Mouse (Mus musculus) fat pad, adult 2 months (tissue): ENCODE results near the gene E130309D02Rik.
A peak's percentile ranks its signal among the peaks of the same experiment; 100 is the strongest.

Experiments used
- DNase-seq: peaks from one replicate; pipeline ENCODE4 v3.0.0-alpha.2; 2011; ENCODE audit warnings: low read depth, low spot score; ENCODE audit errors: extremely low read depth

E130309D02Rik gene

DNA sequence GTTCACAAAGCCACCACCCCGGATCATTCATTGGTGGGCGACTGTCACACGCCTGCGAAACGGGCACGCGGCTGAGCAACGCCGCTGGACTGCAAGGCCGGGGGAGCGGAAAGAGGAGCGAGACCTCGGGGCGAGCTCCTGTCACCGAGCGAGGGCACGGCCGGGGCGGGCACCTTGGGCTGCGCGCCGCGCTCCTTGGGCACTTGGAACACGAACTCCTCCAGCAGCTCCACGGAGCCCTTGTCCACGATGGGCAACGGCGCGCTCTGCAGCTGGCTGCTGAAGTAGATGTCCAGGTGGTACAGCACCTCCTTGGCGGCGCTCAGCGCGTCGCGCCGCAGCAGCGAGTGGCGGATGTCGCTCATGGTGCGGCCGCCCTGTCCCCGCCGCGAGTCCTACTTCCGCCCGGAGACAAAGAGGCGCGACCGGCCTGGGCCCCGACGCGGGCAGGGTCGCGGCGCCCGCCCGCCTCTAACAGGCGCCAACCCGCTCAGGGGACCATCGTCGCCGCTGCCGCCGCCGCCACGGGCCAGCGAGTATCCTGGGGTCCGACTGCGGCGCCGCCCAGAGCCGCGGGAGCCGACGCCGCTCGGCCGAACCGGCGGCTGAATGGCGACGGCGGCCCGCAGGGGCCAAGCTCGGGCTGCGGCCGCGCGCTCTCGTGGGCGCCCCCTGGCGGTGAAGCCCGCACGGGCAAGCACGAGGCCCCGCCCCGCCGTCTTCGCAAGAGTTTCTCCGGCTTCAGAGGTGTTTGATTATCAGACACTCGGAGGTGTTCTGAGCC, at the start of gene E130309D02Rik:
E130309D02Rik (minus strand) TSS at position 631 of the 784 bp plus-strand sequence.
- DNase-seq = no peak

GRCm38 (mm10) chr5:143363678-143364615, 48.8 kb upstream of the E130309D02Rik start:
- no peak for DNase-seq

GRCm38 (mm10) chr5:143361428-143361827, 46.3 kb upstream of the E130309D02Rik start:
- no peak for DNase-seq

DNA sequence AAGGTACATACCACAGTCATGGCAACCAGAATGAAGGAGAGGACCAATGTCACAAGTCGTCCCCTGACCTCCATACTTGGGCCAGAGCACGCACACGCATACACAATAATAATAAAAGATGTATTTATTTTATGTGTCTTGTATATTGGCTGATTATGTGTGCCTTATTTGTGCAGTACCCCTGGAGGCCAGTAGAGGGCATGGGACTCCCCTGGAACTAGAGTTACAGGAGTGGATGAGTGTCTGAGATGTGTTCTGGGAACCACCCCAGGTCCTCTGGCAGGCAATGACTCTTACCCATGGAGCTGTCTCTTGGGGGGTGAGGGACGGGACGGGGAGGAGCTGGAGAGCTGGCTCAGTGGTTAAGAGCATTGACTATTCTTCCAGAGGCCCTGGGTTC, 44.8 kb upstream of the E130309D02Rik start:
- DNase-seq = no peak

DNA sequence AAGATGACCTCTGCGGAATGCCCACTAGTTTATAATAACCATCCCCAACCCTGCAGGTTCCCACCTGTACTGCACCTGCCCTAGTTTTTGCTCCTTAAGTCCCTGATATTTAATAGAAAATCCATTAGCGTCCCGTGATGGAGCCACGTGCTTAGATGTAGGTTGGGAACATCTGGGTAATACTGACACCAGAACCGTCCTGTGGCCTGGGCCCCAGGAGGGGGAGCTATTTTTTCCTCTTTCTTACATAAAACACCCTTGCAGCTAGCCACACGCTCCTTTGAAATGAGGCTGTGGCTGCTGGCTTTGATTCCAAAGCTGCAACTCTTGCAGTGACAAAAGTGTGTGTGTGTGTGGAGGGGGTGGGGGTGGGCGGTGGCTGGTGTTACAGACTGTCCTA, 44.1 kb upstream of the E130309D02Rik start:
- no peak for DNase-seq

- DNase-seq = no peak
Observed at GRCm38 (mm10) chr5:143357564-143357963, 42.4 kb upstream of the E130309D02Rik start.

DNA sequence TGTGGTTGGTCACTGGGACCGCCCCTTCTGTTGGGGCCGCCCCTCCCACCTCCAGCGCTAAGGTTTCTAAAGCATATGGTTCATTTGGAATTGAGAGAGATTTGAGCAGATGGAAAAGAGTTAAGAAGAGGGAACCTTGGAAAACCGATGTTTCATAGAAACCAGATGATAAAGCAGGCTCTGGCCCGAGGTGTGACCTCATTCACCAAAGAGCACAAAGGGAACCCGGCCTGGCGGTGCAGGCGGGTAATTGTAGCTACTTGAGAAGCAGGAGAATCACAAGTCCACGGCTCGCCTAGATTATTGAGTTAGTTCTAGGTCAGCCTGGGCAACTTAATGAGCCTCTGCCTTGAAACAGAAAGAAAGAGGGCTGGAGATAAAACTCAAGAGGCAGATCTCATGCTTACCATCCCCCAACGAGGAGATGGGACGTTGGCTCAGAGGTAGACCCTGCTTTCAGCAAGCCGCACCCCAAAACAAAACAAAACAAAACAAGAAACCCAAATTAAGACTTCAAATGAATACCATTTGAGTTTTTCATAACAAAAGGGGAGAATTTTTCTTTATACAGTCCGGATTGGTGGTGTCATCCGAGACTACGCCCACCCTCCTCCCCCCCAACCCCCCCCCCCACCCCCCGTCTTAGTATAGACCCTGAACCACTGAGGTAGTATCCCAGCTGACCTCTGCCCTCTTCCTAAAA, 41.7 kb upstream of the E130309D02Rik start, which contains the start of gene Grid2ip:
Grid2ip (plus strand) TSS at position 653 of the 703 bp plus-strand sequence.
- no peak for DNase-seq

- no peak for DNase-seq
Observed at GRCm38 (mm10) chr5:143356017-143356416, 40.9 kb upstream of the E130309D02Rik start.

- no peak for DNase-seq
Observed at GRCm38 (mm10) chr5:143346367-143346766, 31.2 kb upstream of the E130309D02Rik start.

- no peak for DNase-seq
Observed at GRCm38 (mm10) chr5:143339603-143340002, 24.4 kb upstream of the E130309D02Rik start.

GRCm38 (mm10) chr5:143336559-143336958, 21.4 kb upstream of the E130309D02Rik start:
- no peak for DNase-seq

- no peak for DNase-seq
Observed at GRCm38 (mm10) chr5:143335089-143335460, 19.9 kb upstream of the E130309D02Rik start.

DNA sequence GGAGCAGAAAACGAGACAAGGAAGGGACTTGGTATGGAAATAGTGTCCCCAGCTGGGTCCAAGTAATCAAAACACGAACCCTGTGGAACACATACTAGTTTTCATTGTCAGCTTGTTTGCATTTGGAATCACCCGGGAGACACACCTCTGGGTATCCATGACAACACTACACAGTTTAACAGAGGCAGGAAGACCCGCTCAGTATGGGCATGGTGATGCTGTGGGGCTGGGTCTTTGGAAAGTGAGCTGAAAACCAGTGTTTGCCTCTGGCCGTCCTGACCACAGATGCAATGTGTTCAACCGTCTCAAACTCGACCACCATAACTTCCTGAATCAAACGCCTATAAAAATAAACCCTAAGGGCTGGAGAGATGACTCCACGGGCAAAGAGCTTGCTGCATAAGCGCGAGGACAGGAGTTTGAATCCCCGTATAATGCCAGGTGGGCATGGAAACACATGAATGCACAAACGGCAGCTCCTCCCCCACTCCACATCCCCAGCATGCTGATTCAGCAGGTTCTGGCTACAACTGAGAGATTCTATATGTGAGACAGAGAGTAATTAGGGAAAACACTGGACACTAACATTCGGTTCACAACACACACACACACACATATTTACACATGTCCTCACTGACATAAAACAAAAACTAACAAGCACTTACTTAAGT, 19.4 kb upstream of the E130309D02Rik start:
- DNase-seq = no peak

DNA sequence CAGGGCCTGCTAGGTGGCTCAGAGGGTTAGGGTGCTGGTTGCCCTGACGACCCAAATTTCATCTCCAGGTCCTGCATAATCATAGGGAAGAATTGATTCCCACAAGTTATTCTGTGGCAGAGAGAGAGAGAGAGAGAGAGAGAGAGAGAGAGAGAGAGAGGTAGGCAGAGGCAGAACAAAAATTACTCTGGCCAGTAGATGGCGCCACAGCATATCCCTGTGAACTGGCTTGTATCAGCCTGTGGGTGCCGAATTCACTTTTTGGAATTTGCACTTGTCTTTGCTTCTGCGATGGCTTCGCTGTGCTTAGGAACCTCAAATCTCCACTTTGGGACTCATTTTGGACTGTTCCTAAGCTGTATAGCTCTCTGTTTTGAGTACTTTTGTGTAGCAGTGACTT, 18.7 kb upstream of the E130309D02Rik start:
- no peak for DNase-seq

GRCm38 (mm10) chr5:143328690-143329495, 13.7 kb upstream of the E130309D02Rik start, which contains the start of gene Zdhhc4:
Zdhhc4 (minus strand) TSS chr5:143329256.
- peak; percentile 25 for DNase-seq

DNA sequence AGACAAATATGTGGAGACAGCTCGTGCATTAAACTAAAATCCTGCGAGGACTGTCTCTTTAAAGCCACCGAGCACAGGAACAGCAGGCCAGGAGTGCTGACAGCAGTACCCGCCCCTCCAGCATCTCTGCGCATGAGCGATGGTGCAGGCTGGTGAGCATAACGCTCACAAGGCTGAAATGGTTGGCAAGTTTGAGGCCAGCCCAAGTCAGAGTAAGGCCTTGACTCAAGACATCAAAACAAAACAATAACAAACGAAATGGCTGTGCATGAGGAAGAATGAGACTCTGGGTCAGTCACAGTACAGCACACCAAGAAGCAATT, 2.1 kb upstream of the E130309D02Rik start:
- DNase-seq = no peak

GRCm38 (mm10) chr5:143316605-143317287, 1.6 kb upstream of the E130309D02Rik start:
- DNase-seq = no peak

GRCm38 (mm10) chr5:143315514-143315888, 341 bp upstream of the E130309D02Rik start:
- no peak for DNase-seq

GRCm38 (mm10) chr5:143314183-143314729, 904 bp downstream of the E130309D02Rik start:
- DNase-seq = no peak
